21 mouse cellular contexts compared by ENCODE assay signal in genomic region chr2:173247197-173247596, GRCm38 (mm10). TPM values are rescaled to one million over a fixed set of nuclear protein-coding genes. Genes with fewer than 3 reads are reported as not detected.
DNase-seq lines count a peak whose midpoint lies in the region; ATAC-seq lines count a peak whose summit lies in the region.
"Had no signal": no experiment of that assay in that cellular context is flagged by ENCODE, and none has a peak within 500 bp of the region (broad histone marks: within the 10 kb centered on the region; RNA-seq: fewer than 3 reads in every experiment).

No protein-coding gene starts in this region.

- peak overlapping the region; percentile 74 for H3K27ac ChIP-seq in kidney, embryonic 15.5 days
- 0 out of 2 replicates have a peak overlapping the region, but pooled peaks have one; percentile 8 for H3K27ac ChIP-seq in neural tube, embryonic 11.5 days (ENCODE audit: low read depth, low read length)
- H3K27ac ChIP-seq in neural tube, embryonic 15.5 days (replicated peaks) = no peak overlapping the region
- H3K27ac ChIP-seq in embryonic facial prominence, embryonic 10.5 days (replicated peaks) = peak overlapping the region; percentile 48; the same call in 1 of the 2 replicates
- H3K27ac ChIP-seq in limb, embryonic 12.5 days = 0 out of 2 replicates have a peak overlapping the region, but pooled peaks have one; percentile 7
- no peak overlapping the region for H3K27ac ChIP-seq in liver, embryonic 11.5 days (ENCODE audit: low read depth, low read length)
- H3K27ac ChIP-seq: gastrocnemius, adult 2 months; liver, embryonic 14.5 days; midbrain, embryonic 12.5 days had no signal

- DNase-seq in kidney, adult 18-20 months = no peak
- no peak for DNase-seq in neural tube, embryonic 11.5 days (ENCODE audit: low spot score)
- DNase-seq in embryonic facial prominence, embryonic 10.5 days (ENCODE audit: low spot score) = no peak
- no peak for DNase-seq in liver, embryonic 11.5 days (ENCODE audit: low spot score)
- DNase-seq in heart, postnatal 14 days = no peak
- DNase-seq: cerebellum, postnatal 10 days; embryo, embryonic 11 days; forebrain, postnatal 0 days; gastrocnemius, adult 2 months; heart, adult 18-20 months; layer of hippocampus, postnatal 36 days; lung, postnatal 4 days had no signal

- 36% methylated on average over 2 of the region's 2 CpGs for WGBS in kidney, embryonic 15.5 days
- 24% methylated on average over 2 of the region's 2 CpGs for WGBS in neural tube, embryonic 11.5 days
- 33% methylated on average over 2 of the region's 2 CpGs for WGBS in neural tube, embryonic 15.5 days
- WGBS in embryonic facial prominence, embryonic 10.5 days = 28% methylated on average over 2 of the region's 2 CpGs
- 19% methylated on average over 2 of the region's 2 CpGs for WGBS in limb, embryonic 12.5 days
- WGBS in liver, embryonic 11.5 days = 13% methylated on average over 2 of the region's 2 CpGs

- intact Hi-C loops in heart, postnatal 14 days (cut with DNase I) = no loop called here

- 0 out of 2 replicates have a peak, but pooled peaks have one; percentile 20 for ATAC-seq in kidney, embryonic 15.5 days (replicated peaks; ENCODE audit: low FRiP score)
- ATAC-seq in neural tube, embryonic 11.5 days (ENCODE audit: insufficient read depth, low FRiP score, low TSS enrichment) = no peak
- no peak for ATAC-seq in neural tube, embryonic 15.5 days (ENCODE audit: low FRiP score)
- ATAC-seq in limb, embryonic 12.5 days (ENCODE audit: insufficient number of reproducible peaks, insufficient read depth, low FRiP score, low TSS enrichment, low read depth) = no peak
- no peak for ATAC-seq in liver, embryonic 11.5 days (replicated peaks; ENCODE audit: low FRiP score)
- ATAC-seq: forebrain, postnatal 0 days had no signal

- no peak overlapping the region for H3K4me2 ChIP-seq in kidney, embryonic 15.5 days
- H3K4me2 ChIP-seq in neural tube, embryonic 11.5 days (ENCODE audit: low read depth) = no peak overlapping the region
- H3K4me2 ChIP-seq in neural tube, embryonic 15.5 days = no peak overlapping the region
- no peak overlapping the region for H3K4me2 ChIP-seq in limb, embryonic 12.5 days
- no peak overlapping the region for H3K4me2 ChIP-seq in liver, embryonic 11.5 days
- H3K4me2 ChIP-seq: heart, embryonic 15.5 days; hindbrain, embryonic 12.5 days; midbrain, embryonic 12.5 days had no signal

- H3K4me3 ChIP-seq in kidney, embryonic 15.5 days (replicated peaks) = no peak overlapping the region
- H3K4me3 ChIP-seq in neural tube, embryonic 11.5 days (ENCODE audit: low read depth, low read length) = no peak overlapping the region
- H3K4me3 ChIP-seq in neural tube, embryonic 15.5 days (replicated peaks) = no peak overlapping the region
- no peak overlapping the region for H3K4me3 ChIP-seq in embryonic facial prominence, embryonic 10.5 days
- no peak overlapping the region for H3K4me3 ChIP-seq in limb, embryonic 12.5 days (replicated peaks)
- no peak overlapping the region for H3K4me3 ChIP-seq in liver, embryonic 11.5 days (ENCODE audit: low read depth, low read length)
- H3K4me3 ChIP-seq: erythroblast, embryonic 14.5 days; gastrocnemius, adult 2 months; heart, embryonic 15.5 days; hindbrain, embryonic 12.5 days; midbrain, embryonic 12.5 days had no signal

- no peaks in the 10 kb centered on the region for H3K27me3 ChIP-seq in kidney, embryonic 15.5 days
- H3K27me3 ChIP-seq in neural tube, embryonic 11.5 days (ENCODE audit: control insufficient read depth, insufficient read depth, low read length) = no peaks in the 10 kb centered on the region
- H3K27me3 ChIP-seq in neural tube, embryonic 15.5 days (replicated peaks) = no peaks in the 10 kb centered on the region
- H3K27me3 ChIP-seq in embryonic facial prominence, embryonic 10.5 days (replicated peaks; ENCODE audit: low read depth, poor library complexity, severe bottlenecking) = peaks cover 10% of the 10 kb centered on the region; the same call in 1 of the 2 replicates
- peaks cover 13% of the 10 kb centered on the region for H3K27me3 ChIP-seq in limb, embryonic 12.5 days
- peaks cover 6% of the 10 kb centered on the region; the same call in 1 of the 2 replicates for H3K27me3 ChIP-seq in liver, embryonic 11.5 days (replicated peaks; ENCODE audit: control insufficient read depth, insufficient read depth, low read length)
- H3K27me3 ChIP-seq: heart, embryonic 15.5 days had no signal

- H3K9me3 ChIP-seq in kidney, embryonic 15.5 days (replicated peaks) = no peaks in the 10 kb centered on the region
- no peaks in the 10 kb centered on the region for H3K9me3 ChIP-seq in neural tube, embryonic 11.5 days (ENCODE audit: control insufficient read depth, low read length)
- no peaks in the 10 kb centered on the region for H3K9me3 ChIP-seq in neural tube, embryonic 15.5 days (replicated peaks)
- no peaks in the 10 kb centered on the region for H3K9me3 ChIP-seq in embryonic facial prominence, embryonic 10.5 days
- no peaks in the 10 kb centered on the region for H3K9me3 ChIP-seq in limb, embryonic 12.5 days
- H3K9me3 ChIP-seq in liver, embryonic 11.5 days (ENCODE audit: control insufficient read depth, low read length) = no peaks in the 10 kb centered on the region
- H3K9me3 ChIP-seq: heart, embryonic 15.5 days; hindbrain, embryonic 12.5 days; midbrain, embryonic 12.5 days had no signal

- no peak overlapping the region for H3K9ac ChIP-seq in kidney, embryonic 15.5 days
- H3K9ac ChIP-seq in neural tube, embryonic 11.5 days (ENCODE audit: low read length) = no peak overlapping the region
- H3K9ac ChIP-seq in neural tube, embryonic 15.5 days (replicated peaks) = no peak overlapping the region
- no peak overlapping the region for H3K9ac ChIP-seq in limb, embryonic 12.5 days (replicated peaks)
- H3K9ac ChIP-seq in liver, embryonic 11.5 days (ENCODE audit: low read depth, low read length) = no peak overlapping the region
- H3K9ac ChIP-seq: forebrain, postnatal 0 days; heart, embryonic 15.5 days; hindbrain, embryonic 12.5 days; liver, embryonic 14.5 days; midbrain, embryonic 12.5 days had no signal

- no peaks in the 10 kb centered on the region for H3K36me3 ChIP-seq in kidney, embryonic 15.5 days
- H3K36me3 ChIP-seq in neural tube, embryonic 11.5 days (ENCODE audit: control insufficient read depth, insufficient read depth, low read length) = 0 out of 2 replicates have a peak, but pooled peaks cover 2% of the 10 kb centered on the region
- H3K36me3 ChIP-seq in neural tube, embryonic 15.5 days = no peaks in the 10 kb centered on the region
- no peaks in the 10 kb centered on the region for H3K36me3 ChIP-seq in embryonic facial prominence, embryonic 10.5 days (replicated peaks)
- no peaks in the 10 kb centered on the region for H3K36me3 ChIP-seq in limb, embryonic 12.5 days
- H3K36me3 ChIP-seq in liver, embryonic 11.5 days (ENCODE audit: control insufficient read depth, insufficient read depth, low read length) = no peaks in the 10 kb centered on the region
- H3K36me3 ChIP-seq: heart, embryonic 15.5 days; hindbrain, embryonic 12.5 days; midbrain, embryonic 12.5 days had no signal

- H3K4me1 ChIP-seq in kidney, embryonic 15.5 days = peaks cover 90% of the 10 kb centered on the region
- H3K4me1 ChIP-seq in neural tube, embryonic 11.5 days (ENCODE audit: control insufficient read depth, insufficient read depth, low read length) = peaks cover 71% of the 10 kb centered on the region
- H3K4me1 ChIP-seq in neural tube, embryonic 15.5 days = peaks cover 75% of the 10 kb centered on the region
- H3K4me1 ChIP-seq in embryonic facial prominence, embryonic 10.5 days = peaks cover 81% of the 10 kb centered on the region
- peaks cover 86% of the 10 kb centered on the region for H3K4me1 ChIP-seq in limb, embryonic 12.5 days (replicated peaks)
- no peaks in the 10 kb centered on the region for H3K4me1 ChIP-seq in liver, embryonic 11.5 days (replicated peaks; ENCODE audit: control insufficient read depth, insufficient read depth, low read length)

RNA-seq across cellular contexts. Expression of gene Zbp1, which starts 28.5 kb away (rescaled TPM):
- polyA plus RNA-seq in kidney, embryonic 15.5 days (2015; fragmentation: Nextera tagmentation; extraction: Ambion mirVana) = 0.40 and 0.64 TPM in 2 replicates
- not detected in 2 replicates for polyA plus RNA-seq in neural tube, embryonic 11.5 days (2014; fragmentation: Nextera tagmentation; extraction: Ambion mirVana)
- 0.08 and 3.6 TPM in 2 replicates for polyA plus RNA-seq in neural tube, embryonic 15.5 days (2015; fragmentation: Nextera tagmentation; extraction: Ambion mirVana)
- not detected in 2 replicates for polyA plus RNA-seq in embryonic facial prominence, embryonic 10.5 days (2016; fragmentation: Nextera tagmentation; extraction: Ambion mirVana)
- not detected in 2 replicates for polyA plus RNA-seq in limb, embryonic 12.5 days (2016; fragmentation: Nextera tagmentation; extraction: Ambion mirVana)
- not detected in 2 replicates for polyA plus RNA-seq in liver, embryonic 11.5 days (2014; fragmentation: Nextera tagmentation; extraction: Ambion mirVana)
- under 1 TPM; 0.31 to 0.44 TPM for total RNA-seq in heart, postnatal 14 days (2021)
- total RNA-seq: gastrocnemius, adult 2 months; left cerebral cortex, postnatal 25 days had no signal
- polyA plus RNA-seq: erythroblast, embryonic 14.5 days had no signal

RNA-seq across cellular contexts. Expression of gene Pmepa1, which starts 29.1 kb away (rescaled TPM):
- polyA plus RNA-seq in kidney, embryonic 15.5 days (2015; fragmentation: Nextera tagmentation; extraction: Ambion mirVana) = 4.0 and 4.5 TPM in 2 replicates
- 5.3 and 5.9 TPM in 2 replicates for polyA plus RNA-seq in neural tube, embryonic 11.5 days (2014; fragmentation: Nextera tagmentation; extraction: Ambion mirVana)
- polyA plus RNA-seq in neural tube, embryonic 15.5 days (2015; fragmentation: Nextera tagmentation; extraction: Ambion mirVana) = 4.5 and 4.6 TPM in 2 replicates
- 1.4 and 2.1 TPM in 2 replicates for polyA plus RNA-seq in embryonic facial prominence, embryonic 10.5 days (2016; fragmentation: Nextera tagmentation; extraction: Ambion mirVana)
- 3.3 and 4.0 TPM in 2 replicates for polyA plus RNA-seq in limb, embryonic 12.5 days (2016; fragmentation: Nextera tagmentation; extraction: Ambion mirVana)
- polyA plus RNA-seq in liver, embryonic 11.5 days (2014; fragmentation: Nextera tagmentation; extraction: Ambion mirVana) = 0.95 and 1.2 TPM in 2 replicates
- 10 to 100 TPM; 32.4 to 32.5 TPM for total RNA-seq in heart, postnatal 14 days (2021)

Comparison
In these comparisons a context has a peak if more than half of its experiments do, and no peak if none do; other contexts are left out.
1. H3K27ac ChIP-seq: peak in kidney, embryonic 15.5 days (single experiment), neural tube, embryonic 11.5 days (single experiment), embryonic facial prominence, embryonic 10.5 days (single experiment) and limb, embryonic 12.5 days (single experiment); none in neural tube, embryonic 15.5 days (single experiment) and liver, embryonic 11.5 days (single experiment).